Mouse (Mus musculus): ENCODE data around the gene Gm48552. TPM values are rescaled to one million over a fixed set of nuclear protein-coding genes. Genes with fewer than 3 reads are reported as not detected.

Gene Gm48552
- polyA plus RNA-seq, 1 experiment: 0.73 TPM

GRCm38 (mm10) chr10:81384605-81384982 lies 4.2 kb upstream of the Gm48552 start:
- Histone ChIP-seq H3K36me3 (ENCODE audit: control insufficient read depth, insufficient read depth) (peaks cover 17% of the 10 kb centered on the region), H3K27me3 (ENCODE audit: control insufficient read depth, insufficient read depth, insufficient read length) (no peaks in the 10 kb centered on the region), H3ac (ENCODE audit: control insufficient read depth, insufficient read length) (peak overlapping the region; percentile 55), H3K4me2 (ENCODE audit: low read depth) (peak overlapping the region; percentile 88), H3K79me2 (ENCODE audit: control insufficient read depth, insufficient read depth) (peaks cover 16% of the 10 kb centered on the region), H3K4me3 (peak overlapping the region; percentile 95)
- TF ChIP-seq POLR2AphosphoS2 (IDR thresholded peaks at IDR 0.05; ENCODE audit: insufficient read length, low read depth) (peak; percentile 14), E2F4 (IDR thresholded peaks at IDR 0.05; ENCODE audit: insufficient read depth) (no peak)

- TF ChIP-seq REST (IDR thresholded peaks at IDR 0.05; ENCODE audit: insufficient read depth, insufficient read length): no peak
- Histone ChIP-seq H3K36me3 (ENCODE audit: control insufficient read depth, insufficient read depth) (peaks cover 17% of the 10 kb centered on the region), H3K27me3 (ENCODE audit: control insufficient read depth, insufficient read depth, insufficient read length) (no peaks in the 10 kb centered on the region), H3K4me3 (peak overlapping the region; percentile 95), H3K79me2 (ENCODE audit: control insufficient read depth, insufficient read depth) (peaks cover 16% of the 10 kb centered on the region), H3ac (ENCODE audit: control insufficient read depth, insufficient read length) (peak overlapping the region; percentile 55), H3K4me2 (ENCODE audit: low read depth) (peak overlapping the region; percentile 88)
These were observed 3.0 kb upstream of the Gm48552 start for GRCm38 (mm10) chr10:81385603-81386306.

GRCm38 (mm10) chr10:81387716-81388115 lies 1.1 kb upstream of the Gm48552 start:
- Histone ChIP-seq H3K4me2 (ENCODE audit: low read depth) (no peak overlapping the region), H3K4me3 (no peak overlapping the region), H3K36me3 (ENCODE audit: control insufficient read depth, insufficient read depth) (peaks cover 17% of the 10 kb centered on the region), H3ac (ENCODE audit: control insufficient read depth, insufficient read length) (no peak overlapping the region), H3K27me3 (ENCODE audit: control insufficient read depth, insufficient read depth, insufficient read length) (no peaks in the 10 kb centered on the region), H3K79me2 (ENCODE audit: control insufficient read depth, insufficient read depth) (peaks cover 16% of the 10 kb centered on the region)
- TF ChIP-seq CEBPB (IDR thresholded peaks at IDR 0.05; ENCODE audit: insufficient read depth, poor library complexity, severe bottlenecking) (no peak), POLR2A (IDR thresholded peaks at IDR 0.05; ENCODE audit: insufficient read length, low read depth) (no peak), TCF12 (IDR thresholded peaks at IDR 0.05; ENCODE audit: insufficient read depth, poor library complexity, severe bottlenecking) (no peak), MYOD1 (IDR thresholded peaks at IDR 0.05; ENCODE audit: control insufficient read depth in 1 of 3, insufficient read length in 2 of 3, low read depth in 2 of 3) (no peak), TCF3 (IDR thresholded peaks at IDR 0.05; ENCODE audit: insufficient read length, low read depth) (no peak), REST (IDR thresholded peaks at IDR 0.05; ENCODE audit: insufficient read depth, insufficient read length) (no peak)

GRCm38 (mm10) chr10:81389373-81389772 lies 568 bp downstream of the Gm48552 start:
- H3K27me3 ChIP-seq (ENCODE audit: control insufficient read depth, insufficient read depth, insufficient read length): no peaks in the 10 kb centered on the region
- no peak overlapping the region for H3K4me2 ChIP-seq (ENCODE audit: low read depth)
- peaks cover 17% of the 10 kb centered on the region for H3K36me3 ChIP-seq (ENCODE audit: control insufficient read depth, insufficient read depth)
- TF ChIP-seq POLR2A (IDR thresholded peaks at IDR 0.05; ENCODE audit: insufficient read length, low read depth) (no peak), TCF3 (IDR thresholded peaks at IDR 0.05; ENCODE audit: insufficient read length, low read depth) (no peak), POLR2AphosphoS2 (IDR thresholded peaks at IDR 0.05; ENCODE audit: insufficient read length, low read depth) (no peak), MYOD1 (IDR thresholded peaks at IDR 0.05; ENCODE audit: control insufficient read depth in 1 of 3, insufficient read length in 2 of 3, low read depth in 2 of 3) (no peak), MYOG (IDR thresholded peaks at IDR 0.05; ENCODE audit: control insufficient read depth in 1 of 3, insufficient read depth in 1 of 3, insufficient read length in 2 of 3, low read depth in 2 of 3) (no peak), E2F4 (IDR thresholded peaks at IDR 0.05; ENCODE audit: insufficient read depth) (no peak), REST (IDR thresholded peaks at IDR 0.05; ENCODE audit: insufficient read depth, insufficient read length) (no peak), CEBPB (IDR thresholded peaks at IDR 0.05; ENCODE audit: insufficient read depth, poor library complexity, severe bottlenecking) (no peak), TCF12 (IDR thresholded peaks at IDR 0.05; ENCODE audit: insufficient read depth, poor library complexity, severe bottlenecking) (no peak), MAX (IDR thresholded peaks at IDR 0.05; ENCODE audit: low read depth) (no peak)
- no peak overlapping the region for H3ac ChIP-seq (ENCODE audit: control insufficient read depth, insufficient read length)
- H3K79me2 ChIP-seq (ENCODE audit: control insufficient read depth, insufficient read depth): peaks cover 16% of the 10 kb centered on the region
- no peak overlapping the region for H3K4me3 ChIP-seq

- H3K36me3 ChIP-seq (ENCODE audit: control insufficient read depth, insufficient read depth): peaks cover 17% of the 10 kb centered on the region
- peaks cover 9% of the 10 kb centered on the region for H3K79me2 ChIP-seq (ENCODE audit: control insufficient read depth, insufficient read depth)
- H3K4me3 ChIP-seq: no peak overlapping the region
- H3K4me2 ChIP-seq (ENCODE audit: low read depth): no peak overlapping the region
- no peak for TF ChIP-seq MYOD1 (IDR thresholded peaks at IDR 0.05; ENCODE audit: control insufficient read depth in 1 of 3, insufficient read length in 2 of 3, low read depth in 2 of 3)
- peak; percentile 23 for TF ChIP-seq POLR2AphosphoS2 (IDR thresholded peaks at IDR 0.05; ENCODE audit: insufficient read length, low read depth)
- H3K27me3 ChIP-seq (ENCODE audit: control insufficient read depth, insufficient read depth, insufficient read length): no peaks in the 10 kb centered on the region
- no peak overlapping the region for H3ac ChIP-seq (ENCODE audit: control insufficient read depth, insufficient read length)
These were observed 1.2 kb downstream of the Gm48552 start for GRCm38 (mm10) chr10:81389801-81390677.

GRCm38 (mm10) chr10:81390678-81390965 lies 1.8 kb downstream of the Gm48552 start:
- peaks cover 17% of the 10 kb centered on the region for H3K36me3 ChIP-seq (ENCODE audit: control insufficient read depth, insufficient read depth)
- H3K4me3 ChIP-seq: no peak overlapping the region
- no peak overlapping the region for H3K4me2 ChIP-seq (ENCODE audit: low read depth)
- TF ChIP-seq TCF12 (IDR thresholded peaks at IDR 0.05; ENCODE audit: insufficient read depth, poor library complexity, severe bottlenecking) (no peak), TCF3 (IDR thresholded peaks at IDR 0.05; ENCODE audit: insufficient read length, low read depth) (no peak), CEBPB (IDR thresholded peaks at IDR 0.05; ENCODE audit: insufficient read depth, poor library complexity, severe bottlenecking) (no peak), E2F4 (IDR thresholded peaks at IDR 0.05; ENCODE audit: insufficient read depth) (no peak), MAX (IDR thresholded peaks at IDR 0.05; ENCODE audit: low read depth) (no peak), MYOG (IDR thresholded peaks at IDR 0.05; ENCODE audit: control insufficient read depth in 1 of 3, insufficient read depth in 1 of 3, insufficient read length in 2 of 3, low read depth in 2 of 3) (no peak), MYOD1 (IDR thresholded peaks at IDR 0.05; ENCODE audit: control insufficient read depth in 1 of 3, insufficient read length in 2 of 3, low read depth in 2 of 3) (no peak)
- H3K79me2 ChIP-seq (ENCODE audit: control insufficient read depth, insufficient read depth): peaks cover 3% of the 10 kb centered on the region
- no peak overlapping the region for H3ac ChIP-seq (ENCODE audit: control insufficient read depth, insufficient read length)
- H3K27me3 ChIP-seq (ENCODE audit: control insufficient read depth, insufficient read depth, insufficient read length): no peaks in the 10 kb centered on the region

Data from myocyte (in vitro differentiated cells).